Mouse (Mus musculus): ENCODE measurements around the gene Nup88.

DNA sequence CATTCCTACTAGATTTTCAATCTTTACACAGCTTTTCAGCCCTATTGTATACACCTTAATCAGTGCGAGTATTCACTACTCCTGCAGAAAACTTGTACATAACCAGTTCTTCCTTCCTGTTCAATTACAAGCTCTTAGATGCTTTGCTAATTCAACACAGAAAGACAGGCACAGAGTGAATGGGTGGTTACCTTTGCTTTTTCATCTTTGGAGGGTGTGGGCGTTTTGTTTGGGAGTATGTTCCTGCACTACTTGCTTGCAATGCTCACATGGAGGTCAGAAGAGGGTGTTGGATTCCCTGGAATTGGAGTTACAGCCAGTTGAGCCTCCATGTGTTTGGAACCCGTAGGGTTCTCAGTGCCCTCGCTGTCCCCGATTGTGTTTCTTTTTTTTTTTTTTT lies 35.3 kb upstream of the Nup88 start:
- TF ChIP-seq CTCF (IDR thresholded peaks at IDR 0.05; ENCODE audit: extremely low read depth, insufficient read depth, low read length) (no peak), POLR2A (IDR thresholded peaks at IDR 0.05; ENCODE audit: extremely low read depth, insufficient read depth, low read length) (no peak)
